Mouse (Mus musculus) lung, embryonic 15.5 days (tissue): ENCODE measurements around the gene Btbd11. TPM values are rescaled to one million over a fixed set of nuclear protein-coding genes. Genes with fewer than 3 reads are reported as not detected.

Experiments
- ATAC-seq: fragments of 200-750 bp; cut with Nextera tagmentation; 2 replicates; pipeline ENCODE4 v1.8.0; 2017; ENCODE audit warnings: moderate number of reproducible peaks, borderline replicate concordance; ENCODE audit not compliant: low FRiP score, low TSS enrichment; ENCODE audit errors: extremely low read depth
- H3K27ac ChIP-seq: fragments of 300-500 bp; sonication (generic); 2 replicates; pipeline ENCODE4 v1.5.1; 2015; ENCODE audit warnings: moderate library complexity, mild to moderate bottlenecking, inconsistent platforms
- H3K27me3 ChIP-seq: fragments of 300-500 bp; sonication (generic); 2 replicates; pipeline ENCODE4 v1.6.1; 2015; ENCODE audit warnings: inconsistent platforms
- H3K36me3 ChIP-seq: fragments of 300-500 bp; sonication (generic); 2 replicates; pipeline ENCODE4 v1.6.1; 2015; ENCODE audit warnings: inconsistent platforms
- H3K4me1 ChIP-seq: fragments of 300-500 bp; sonication (generic); 2 replicates; pipeline ENCODE4 v1.6.1; 2015; ENCODE audit warnings: inconsistent platforms
- H3K4me2 ChIP-seq: fragments of 300-500 bp; sonication (generic); 2 replicates; pipeline ENCODE4 v1.6.1; 2015; ENCODE audit warnings: inconsistent platforms, mild to moderate bottlenecking, moderate library complexity
- H3K4me3 ChIP-seq: fragments of 300-500 bp; sonication (generic); 2 replicates; pipeline ENCODE4 v1.5.1; 2015; ENCODE audit warnings: mild to moderate bottlenecking, inconsistent platforms
- H3K9ac ChIP-seq: fragments of 300-500 bp; sonication (generic); 2 replicates; pipeline ENCODE4 v1.6.1; 2015; ENCODE audit warnings: inconsistent platforms
- H3K9me3 ChIP-seq: fragments of 300-500 bp; sonication (generic); 2 replicates; pipeline ENCODE4 v1.6.1; 2016; ENCODE audit warnings: inconsistent platforms
- WGBS: fragments of 180-500 bp; shearing (Covaris S2); methylation state at CpG from one replicate; pipeline ENCODE4 v1.1.7; 2015; 5-methylcytosine and 5-hydroxymethylcytosine counted together
- polyA plus RNA-seq: library from polyadenylated mRNA; unstranded; fragments of >200 nt; fragmentation: Nextera tagmentation; extraction: Ambion mirVana; gene quantifications from 2 replicates; pipeline ENCODE4 v1.2.1, GENCODE M21; 2015

Gene Btbd11
- polyA plus RNA-seq, 1 experiment from 2014 or later, result 2.0 TPM

DNA sequence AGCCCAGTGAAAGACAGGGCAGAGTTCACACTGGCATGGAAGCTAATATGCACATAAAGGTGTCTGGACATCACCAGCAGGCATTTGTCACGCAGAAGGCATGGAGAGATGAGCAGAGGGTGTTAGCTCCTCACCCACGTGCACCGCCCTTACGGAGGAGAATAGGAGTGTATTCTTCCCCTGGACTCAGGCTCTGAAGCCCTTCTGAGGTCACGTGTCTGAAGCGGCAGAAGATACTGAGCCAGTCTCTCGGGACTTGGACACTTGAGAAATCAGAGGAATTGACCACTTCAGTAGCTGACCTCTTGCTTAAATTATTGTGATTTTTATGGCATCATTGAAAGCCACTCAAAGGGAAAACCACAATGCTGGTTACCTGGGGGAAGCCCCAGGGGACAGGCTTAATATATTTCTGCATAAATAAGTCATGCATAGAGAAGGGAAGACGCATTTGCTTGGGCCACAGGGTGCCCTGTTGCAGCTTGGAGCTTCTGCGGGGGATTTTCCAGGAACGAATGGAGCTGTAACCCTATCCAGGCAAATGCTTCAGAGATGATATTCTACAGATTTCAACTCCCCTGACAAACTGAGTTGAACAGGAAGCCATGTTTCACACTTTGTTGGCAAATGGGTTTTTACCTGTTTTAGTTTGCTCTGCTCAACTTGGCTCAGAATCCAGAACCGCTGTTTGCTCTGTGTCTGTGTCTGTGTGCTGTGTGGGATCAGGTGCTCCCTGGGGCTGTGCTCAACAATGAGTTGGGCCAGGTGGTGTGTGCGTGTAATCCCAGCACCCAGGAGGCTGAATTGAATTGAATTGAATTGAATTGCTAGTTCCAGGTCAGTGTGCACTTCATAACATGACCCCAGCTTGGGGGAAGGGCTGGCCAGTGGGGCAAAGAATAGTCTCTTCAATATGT lies 231.1 kb downstream of the Btbd11 start:
- Histone ChIP-seq H3K36me3 (no peaks in the 10 kb centered on the region), H3K4me1 (no peaks in the 10 kb centered on the region), H3K4me3 (no peak overlapping the region), H3K4me2 (no peak overlapping the region), H3K9me3 (no peaks in the 10 kb centered on the region), H3K9ac (no peak overlapping the region), H3K27me3 (no peaks in the 10 kb centered on the region), H3K27ac (no peak overlapping the region)
- ATAC-seq, result no peak
- 74% methylated on average over 12 of the region's 12 CpGs for WGBS

DNA sequence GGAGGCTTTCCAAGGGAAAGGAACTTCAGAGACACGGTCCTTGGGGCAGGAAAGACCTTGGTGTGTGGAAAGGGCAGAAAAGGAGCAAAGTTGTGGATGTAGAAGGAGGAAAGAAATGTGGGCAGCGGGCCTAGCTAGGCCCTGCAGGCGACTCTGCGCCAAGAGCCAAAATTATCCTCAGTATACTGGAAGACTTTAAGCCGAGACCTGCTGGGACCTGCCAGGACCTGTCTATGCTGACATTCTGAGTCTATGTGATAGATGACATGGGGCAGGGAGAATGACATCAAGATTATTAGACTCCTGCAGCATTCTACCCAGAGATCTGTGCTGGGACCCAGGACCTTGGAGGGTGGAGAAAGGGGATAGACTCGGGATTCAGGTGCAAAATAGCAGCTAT lies 234.5 kb downstream of the Btbd11 start:
- H3K9ac ChIP-seq, result no peak overlapping the region
- no peaks in the 10 kb centered on the region for H3K36me3 ChIP-seq
- H3K4me2 ChIP-seq, result no peak overlapping the region
- no peak for ATAC-seq
- H3K9me3 ChIP-seq, result no peaks in the 10 kb centered on the region
- no peak overlapping the region for H3K4me3 ChIP-seq
- H3K27ac ChIP-seq, result no peak overlapping the region
- peaks cover 4% of the 10 kb centered on the region; the same call in 1 of the 2 replicates for H3K4me1 ChIP-seq
- 88% methylated on average over 6 of the region's 6 CpGs for WGBS
- peaks cover 9% of the 10 kb centered on the region; the same call in 1 of the 2 replicates for H3K27me3 ChIP-seq

DNA sequence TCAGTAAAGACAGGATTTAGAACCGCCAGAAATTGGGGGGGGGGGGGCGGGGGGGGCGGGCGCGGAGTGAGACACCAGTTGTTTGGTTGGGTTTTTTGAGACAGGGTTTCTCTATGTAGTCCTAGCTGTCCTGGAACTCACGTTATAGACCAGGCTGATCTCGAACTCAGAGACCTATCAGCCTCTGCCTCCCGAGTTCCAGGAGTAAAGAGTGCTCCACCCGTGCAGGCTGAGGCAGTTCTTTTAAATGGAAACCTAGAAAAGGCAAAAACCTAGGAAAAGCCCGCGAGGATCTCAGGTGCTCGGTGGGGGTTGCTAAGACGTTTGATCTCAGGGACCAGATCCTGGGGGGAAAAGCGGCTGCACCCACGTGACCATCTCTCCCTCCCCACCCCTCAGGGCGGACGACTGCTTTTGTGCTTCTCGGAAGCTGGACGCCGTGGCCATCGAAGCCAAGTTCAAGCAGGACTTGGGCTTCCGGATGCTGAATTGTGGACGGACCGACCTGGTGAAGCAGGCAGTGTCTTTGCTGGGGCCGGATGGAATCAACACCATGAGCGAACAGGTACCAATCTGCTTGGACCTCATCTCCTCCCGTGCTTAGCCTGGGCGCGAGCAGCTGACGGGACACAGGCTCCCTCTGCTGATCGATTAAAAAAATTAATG lies 238.0 kb downstream of the Btbd11 start:
- no peak for ATAC-seq
- WGBS, result 3% methylated on average over 31 of the region's 31 CpGs
- H3K36me3 ChIP-seq, result no peaks in the 10 kb centered on the region
- peak overlapping the region; percentile 91 for H3K4me2 ChIP-seq
- peak overlapping the region; percentile 44 for H3K4me3 ChIP-seq
- H3K9me3 ChIP-seq, result no peaks in the 10 kb centered on the region
- peaks cover 4% of the 10 kb centered on the region; the same call in 1 of the 2 replicates for H3K4me1 ChIP-seq
- no peak overlapping the region for H3K27ac ChIP-seq
- peak overlapping the region; percentile 27; the same call in 1 of the 2 replicates for H3K9ac ChIP-seq
- peaks cover 23% of the 10 kb centered on the region; the same call in 1 of the 2 replicates for H3K27me3 ChIP-seq

DNA sequence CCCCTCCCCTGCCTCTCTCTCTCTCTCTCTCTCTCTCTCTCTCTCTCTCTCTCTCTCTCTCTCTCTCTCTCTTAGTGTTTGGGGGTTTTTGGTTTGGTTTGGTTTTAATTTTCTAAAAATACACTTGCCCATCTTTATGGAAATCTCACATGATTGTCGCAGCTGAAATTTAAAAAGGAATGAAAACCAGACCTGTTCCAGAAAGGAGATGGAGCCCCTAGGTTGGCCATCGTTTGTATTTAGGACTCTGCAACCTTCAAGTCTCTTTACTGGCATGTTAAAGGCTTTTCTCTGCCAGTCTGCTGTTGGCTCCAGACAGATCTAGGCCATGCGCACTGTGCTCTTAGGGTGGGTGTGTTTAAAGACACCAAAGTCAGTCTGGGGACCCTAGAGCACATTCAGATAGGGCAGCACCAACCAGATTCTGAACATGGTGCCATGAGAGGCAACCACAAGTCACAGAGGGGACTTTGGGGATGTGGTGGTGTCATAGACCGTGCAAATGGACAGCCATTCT lies 238.6 kb downstream of the Btbd11 start:
- no peak for ATAC-seq
- Histone ChIP-seq H3K36me3 (no peaks in the 10 kb centered on the region), H3K27me3 (peaks cover 29% of the 10 kb centered on the region; the same call in 1 of the 2 replicates), H3K27ac (no peak overlapping the region), H3K9ac (no peak overlapping the region), H3K4me1 (peaks cover 4% of the 10 kb centered on the region; the same call in 1 of the 2 replicates), H3K4me2 (peak overlapping the region; percentile 91; the same call in 1 of the 2 replicates), H3K9me3 (no peaks in the 10 kb centered on the region), H3K4me3 (peak overlapping the region; percentile 44; the same call in 1 of the 2 replicates)
- 54% methylated on average over 4 of the region's 4 CpGs for WGBS

DNA sequence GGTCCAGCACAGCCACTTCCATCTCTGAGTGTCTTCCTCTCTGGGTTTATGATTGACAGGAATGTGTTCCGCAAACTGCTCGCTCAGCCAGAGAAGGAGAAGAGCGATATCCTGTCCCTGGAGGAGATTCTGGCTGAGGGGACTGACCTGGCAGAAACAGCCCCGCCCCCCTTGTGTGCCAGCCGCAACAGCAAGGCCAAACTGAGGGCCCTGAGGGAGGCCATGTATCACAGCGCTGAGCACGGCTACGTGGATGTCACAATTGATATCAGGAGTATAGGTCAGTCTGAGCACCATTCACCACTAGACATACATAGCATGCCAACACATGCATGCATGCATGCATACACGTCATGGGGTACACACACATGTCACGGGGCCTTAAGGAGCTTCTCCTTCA lies 245.4 kb downstream of the Btbd11 start:
- H3K4me2 ChIP-seq, result no peak overlapping the region
- peaks cover 21% of the 10 kb centered on the region; the same call in 1 of the 2 replicates for H3K27me3 ChIP-seq
- no peaks in the 10 kb centered on the region for H3K9me3 ChIP-seq
- no peak overlapping the region for H3K9ac ChIP-seq
- no peaks in the 10 kb centered on the region for H3K36me3 ChIP-seq
- H3K27ac ChIP-seq, result no peak overlapping the region
- peaks cover 17% of the 10 kb centered on the region; the same call in 1 of the 2 replicates for H3K4me1 ChIP-seq
- H3K4me3 ChIP-seq, result no peak overlapping the region
- no peak for ATAC-seq
- 63% methylated on average over 10 of the region's 10 CpGs for WGBS

DNA sequence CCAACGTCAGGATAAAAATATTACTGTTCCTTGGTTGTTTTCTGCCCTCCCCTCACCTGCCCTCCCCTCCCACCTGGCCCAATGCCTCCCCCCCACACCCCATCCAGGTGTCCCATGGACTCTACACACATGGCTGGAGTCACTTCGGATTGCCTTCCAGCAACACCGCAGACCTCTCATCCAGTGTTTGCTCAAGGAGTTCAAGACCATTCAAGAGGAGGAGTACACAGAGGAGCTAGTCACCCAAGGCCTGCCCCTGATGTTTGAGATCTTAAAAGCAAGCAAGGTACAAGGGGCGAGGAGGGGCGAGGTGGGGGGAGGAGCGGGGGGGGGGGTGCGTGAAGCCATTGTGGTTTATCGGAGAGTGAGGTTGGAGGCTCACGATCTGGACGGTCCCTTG lies 247.0 kb downstream of the Btbd11 start:
- no peak overlapping the region for H3K9ac ChIP-seq
- H3K27me3 ChIP-seq, result peaks cover 27% of the 10 kb centered on the region
- peak overlapping the region; percentile 18; the same call in 1 of the 2 replicates for H3K4me2 ChIP-seq
- H3K9me3 ChIP-seq, result no peaks in the 10 kb centered on the region
- H3K27ac ChIP-seq, result no peak overlapping the region
- peak; percentile 76 for ATAC-seq
- H3K4me3 ChIP-seq, result no peak overlapping the region
- H3K36me3 ChIP-seq, result no peaks in the 10 kb centered on the region
- peaks cover 17% of the 10 kb centered on the region; the same call in 1 of the 2 replicates for H3K4me1 ChIP-seq
- 58% methylated on average over 9 of the region's 10 CpGs for WGBS

DNA sequence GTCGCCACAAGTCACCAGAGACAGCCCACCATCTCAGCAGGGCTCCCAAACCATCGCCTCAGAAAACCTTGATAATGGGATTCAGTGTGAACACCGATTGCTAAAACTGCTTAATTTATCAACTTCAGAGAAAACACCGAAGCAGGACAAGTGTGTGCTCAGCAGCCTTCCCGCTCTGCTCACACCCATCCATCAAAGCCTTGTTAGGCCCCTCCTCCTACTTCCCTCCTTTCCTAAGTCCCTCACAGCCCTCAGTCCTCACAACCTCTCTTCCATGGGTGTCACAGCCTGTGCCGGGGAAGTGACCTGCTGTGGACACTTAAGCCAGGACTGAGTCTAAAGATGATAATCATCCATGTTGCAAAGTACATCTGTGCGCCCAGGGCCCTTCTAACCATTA lies 251.0 kb downstream of the Btbd11 start:
- H3K4me1 ChIP-seq, result peaks cover 14% of the 10 kb centered on the region; the same call in 1 of the 2 replicates
- WGBS, result 22% methylated on average over 7 of the region's 7 CpGs
- no peak overlapping the region for H3K27ac ChIP-seq
- ATAC-seq, result no peak
- H3K36me3 ChIP-seq, result no peaks in the 10 kb centered on the region
- H3K4me3 ChIP-seq, result no peak overlapping the region
- peaks cover 29% of the 10 kb centered on the region for H3K27me3 ChIP-seq
- no peak overlapping the region for H3K9ac ChIP-seq
- H3K9me3 ChIP-seq, result no peaks in the 10 kb centered on the region
- H3K4me2 ChIP-seq, result no peak overlapping the region

DNA sequence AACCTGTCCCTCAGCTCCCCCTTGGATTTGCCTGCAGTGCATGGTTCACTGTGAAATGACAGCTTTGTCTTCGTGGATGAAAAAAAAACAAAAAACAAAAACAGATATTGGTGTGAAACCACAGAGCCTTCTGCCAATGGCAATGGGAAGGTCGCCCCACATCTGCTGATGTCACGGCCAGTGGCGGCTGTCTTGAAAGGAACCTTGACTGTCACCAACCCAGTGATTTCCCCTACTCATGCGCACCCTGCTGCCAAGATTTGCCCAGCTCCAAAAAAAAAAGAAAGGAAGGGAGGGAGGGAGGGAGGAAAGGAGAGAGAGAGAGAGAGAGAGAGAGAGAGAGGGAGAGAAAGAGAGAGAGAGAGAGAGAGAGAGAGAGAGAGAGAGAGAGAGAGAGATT lies 251.5 kb downstream of the Btbd11 start:
- Histone ChIP-seq H3K36me3 (no peaks in the 10 kb centered on the region), H3K9me3 (no peaks in the 10 kb centered on the region), H3K9ac (no peak overlapping the region), H3K4me1 (peaks cover 14% of the 10 kb centered on the region; the same call in 1 of the 2 replicates), H3K27ac (no peak overlapping the region), H3K4me3 (no peak overlapping the region), H3K4me2 (no peak overlapping the region), H3K27me3 (peaks cover 29% of the 10 kb centered on the region)
- ATAC-seq, result no peak
- 57% methylated on average over 5 of the region's 5 CpGs for WGBS

DNA sequence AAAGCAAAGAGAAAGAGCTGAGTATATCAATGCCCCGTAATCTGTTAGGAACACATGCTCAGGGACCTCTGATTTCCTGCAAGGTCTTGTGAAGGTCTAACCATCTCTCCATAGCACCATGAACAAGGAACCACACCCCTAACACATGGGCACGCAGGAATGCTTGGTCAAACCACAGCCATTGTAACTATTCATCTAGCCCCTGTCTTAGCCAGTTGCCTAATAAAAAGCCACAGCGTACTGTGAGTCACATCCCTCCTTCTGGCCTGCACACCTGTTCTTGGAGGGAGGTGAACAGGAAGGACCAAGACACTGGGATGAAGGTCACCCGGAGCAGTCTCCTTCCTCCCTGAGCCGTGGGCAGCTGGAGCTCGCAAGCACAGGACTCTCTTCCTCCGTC lies 253.0 kb downstream of the Btbd11 start:
- H3K4me3 ChIP-seq, result no peak overlapping the region
- no peaks in the 10 kb centered on the region for H3K36me3 ChIP-seq
- no peak overlapping the region for H3K9ac ChIP-seq
- WGBS, result 82% methylated on average over 7 of the region's 7 CpGs
- H3K27ac ChIP-seq, result no peak overlapping the region
- no peak for ATAC-seq
- H3K4me1 ChIP-seq, result peaks cover 6% of the 10 kb centered on the region; the same call in 1 of the 2 replicates
- no peak overlapping the region for H3K4me2 ChIP-seq
- no peaks in the 10 kb centered on the region for H3K9me3 ChIP-seq
- H3K27me3 ChIP-seq, result peaks cover 38% of the 10 kb centered on the region

DNA sequence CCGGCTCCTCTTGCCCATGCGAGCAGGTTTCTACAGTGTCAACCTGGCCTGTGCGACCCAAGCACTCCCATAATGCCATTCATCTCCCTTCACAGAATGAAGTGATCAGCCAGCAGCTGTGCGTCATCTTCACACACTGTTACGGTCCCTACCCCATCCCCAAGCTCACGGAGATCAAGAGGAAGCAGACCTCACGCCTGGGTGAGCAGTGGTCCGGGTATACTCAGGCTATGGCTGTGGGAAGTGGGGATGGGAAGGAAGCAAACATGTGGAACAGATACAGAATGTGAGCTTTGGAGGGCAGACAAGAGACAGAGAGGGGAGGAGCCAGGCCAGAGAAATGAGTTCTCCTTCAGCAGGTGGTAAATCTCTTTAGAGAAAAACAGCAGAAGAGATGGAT lies 253.8 kb downstream of the Btbd11 start:
- Histone ChIP-seq H3K4me3 (no peak overlapping the region), H3K9ac (no peak overlapping the region), H3K4me2 (no peak overlapping the region), H3K36me3 (no peaks in the 10 kb centered on the region), H3K27me3 (peaks cover 41% of the 10 kb centered on the region), H3K9me3 (no peaks in the 10 kb centered on the region), H3K4me1 (0 out of 2 replicates have a peak, but pooled peaks cover 5% of the 10 kb centered on the region), H3K27ac (no peak overlapping the region)
- no peak; the same call in 1 of the 2 replicates for ATAC-seq
- WGBS, result 54% methylated on average over 8 of the region's 8 CpGs

DNA sequence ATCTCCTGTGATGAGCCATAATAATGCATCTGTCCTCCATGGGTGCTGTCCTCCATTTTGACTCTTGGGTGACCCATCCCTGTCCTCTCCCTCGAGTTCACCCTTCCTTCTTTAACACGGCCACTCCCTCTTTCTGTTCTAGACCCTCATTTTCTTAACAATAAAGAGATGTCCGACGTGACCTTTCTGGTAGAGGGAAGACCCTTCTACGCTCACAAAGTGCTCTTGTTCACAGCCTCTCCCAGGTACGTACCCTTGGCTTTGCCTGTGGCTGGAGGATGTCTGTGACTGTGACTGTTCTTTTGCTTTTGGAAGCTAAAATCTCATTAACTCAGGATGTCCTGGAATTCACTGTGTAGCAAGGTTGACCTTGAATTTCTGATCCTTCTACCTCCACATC lies 258.7 kb downstream of the Btbd11 start:
- peaks cover 27% of the 10 kb centered on the region; the same call in 1 of the 2 replicates for H3K27me3 ChIP-seq
- no peaks in the 10 kb centered on the region for H3K9me3 ChIP-seq
- no peaks in the 10 kb centered on the region for H3K36me3 ChIP-seq
- no peak for ATAC-seq
- H3K9ac ChIP-seq, result no peak overlapping the region
- H3K27ac ChIP-seq, result no peak overlapping the region
- no peak overlapping the region for H3K4me3 ChIP-seq
- WGBS, result 81% methylated on average over 6 of the region's 6 CpGs
- no peaks in the 10 kb centered on the region for H3K4me1 ChIP-seq
- H3K4me2 ChIP-seq, result no peak overlapping the region
